35 mouse cellular contexts compared by ENCODE assay signal in genomic region chr13:30560052-30560451, GRCm38 (mm10).
"Had no signal": no experiment of that assay in that cellular context is flagged by ENCODE, and none has a peak within 500 bp of the region (broad histone marks: within the 10 kb centered on the region; RNA-seq: fewer than 3 reads in every experiment).

No protein-coding gene starts in this region.

- H3K36me3 ChIP-seq: heart, embryonic 10.5 days; heart, embryonic 12.5 days; heart, embryonic 13.5 days; heart, embryonic 15.5 days; hindbrain, embryonic 10.5 days; hindbrain, embryonic 12.5 days; hindbrain, embryonic 13.5 days; hindbrain, embryonic 15.5 days; intestine, embryonic 15.5 days; kidney, embryonic 15.5 days had no signal

- DNase-seq: heart, postnatal 10 days; heart, postnatal 14 days; heart, postnatal 36 days; heart, postnatal 4 days; kidney, adult 11 months; kidney, adult 18-20 months; kidney, adult 2 months; kidney, adult 8-10 months; kidney, adult 9 months; kidney, postnatal 10 days; kidney, postnatal 14 days; kidney, postnatal 25 days; kidney, postnatal 36 days; kidney, postnatal 4 days; layer of hippocampus, adult 9-11 months; layer of hippocampus, postnatal 36 days had no signal

- H3K4me3 ChIP-seq: heart, embryonic 10.5 days; heart, embryonic 12.5 days; heart, embryonic 13.5 days; heart, embryonic 15.5 days; hindbrain, embryonic 10.5 days; hindbrain, embryonic 12.5 days; hindbrain, embryonic 13.5 days; hindbrain, embryonic 15.5 days; intestine, embryonic 15.5 days; kidney, embryonic 15.5 days; layer of hippocampus, adult 2 months had no signal

- H3K9me3 ChIP-seq: heart, embryonic 10.5 days; heart, embryonic 12.5 days; heart, embryonic 13.5 days; heart, embryonic 15.5 days; hindbrain, embryonic 10.5 days; hindbrain, embryonic 12.5 days; hindbrain, embryonic 13.5 days; hindbrain, embryonic 15.5 days; intestine, embryonic 15.5 days; kidney, embryonic 15.5 days had no signal

- ATAC-seq: hindbrain, embryonic 16.5 days; hindbrain, postnatal 0 days; inflammation-experienced regulatory T-cells, adult 6 months; intestine, embryonic 15.5 days; intestine, embryonic 16.5 days; intestine, postnatal 0 days had no signal

- H3K27me3 ChIP-seq: heart, embryonic 13.5 days; heart, embryonic 15.5 days; hindbrain, embryonic 12.5 days; hindbrain, embryonic 15.5 days; intestine, embryonic 15.5 days; kidney, embryonic 15.5 days had no signal

- H3K27ac ChIP-seq: heart, embryonic 10.5 days; heart, embryonic 13.5 days; heart, embryonic 15.5 days; hindbrain, embryonic 10.5 days; hindbrain, embryonic 12.5 days; hindbrain, embryonic 13.5 days; hindbrain, embryonic 14.5 days; hindbrain, embryonic 15.5 days; hindbrain, postnatal 0 days; intestine, embryonic 15.5 days; kidney, embryonic 15.5 days; kidney, postnatal 0 days; layer of hippocampus, adult 2 months had no signal

- H3K4me1 ChIP-seq: heart, embryonic 10.5 days; heart, embryonic 12.5 days; heart, embryonic 13.5 days; heart, embryonic 15.5 days; hindbrain, embryonic 10.5 days; hindbrain, embryonic 12.5 days; hindbrain, embryonic 13.5 days; hindbrain, embryonic 15.5 days; intestine, embryonic 15.5 days; kidney, embryonic 15.5 days had no signal

- H3K4me2 ChIP-seq: heart, embryonic 11.5 days; heart, embryonic 12.5 days; heart, embryonic 13.5 days; heart, embryonic 15.5 days; hindbrain, embryonic 12.5 days; hindbrain, embryonic 13.5 days; hindbrain, embryonic 14.5 days; hindbrain, embryonic 15.5 days; intestine, embryonic 15.5 days; kidney, embryonic 15.5 days had no signal

- H3K9ac ChIP-seq: heart, embryonic 12.5 days; heart, embryonic 13.5 days; heart, embryonic 15.5 days; hindbrain, embryonic 12.5 days; hindbrain, embryonic 13.5 days; hindbrain, embryonic 14.5 days; hindbrain, embryonic 15.5 days; intestine, embryonic 15.5 days; kidney, embryonic 15.5 days had no signal
